Mouse (Mus musculus) forebrain, embryonic 14.5 days (tissue): Measurements from ENCODE around the gene Ccdc70. TPM values are rescaled to one million over a fixed set of nuclear protein-coding genes. Genes with fewer than 3 reads are reported as not detected.

Experiments
- ATAC-seq: fragments of 200-750 bp; cut with Nextera tagmentation; 2 replicates; pipeline ENCODE4 v1.8.0; 2017; ENCODE audit warnings: mild to moderate bottlenecking, moderate library complexity
- DNase-seq: peaks from one replicate; pipeline ENCODE4 v3.0.0-alpha.2; 2015; ENCODE audit warnings: low spot score
- H3K27ac ChIP-seq: fragments of 300-500 bp; sonication (generic); 2 replicates; pipeline ENCODE4 v1.5.1; 2014; ENCODE audit warnings: low read depth, mild to moderate bottlenecking, control low read depth, low read length, moderate library complexity
- H3K27me3 ChIP-seq: fragments of 300-500 bp; sonication (generic); replicated peaks from 2 replicates; pipeline ENCODE4 v1.6.1; 2014; ENCODE audit warnings: low read length, control low read depth, mixed read lengths; ENCODE audit not compliant: control insufficient read depth, insufficient read depth
- H3K36me3 ChIP-seq: fragments of 300-500 bp; sonication (generic); 2 replicates; pipeline ENCODE4 v1.6.1; 2014; ENCODE audit warnings: low read length, control low read depth; ENCODE audit not compliant: control insufficient read depth, insufficient read depth
- H3K4me1 ChIP-seq: fragments of 300-500 bp; sonication (generic); 2 replicates; pipeline ENCODE4 v1.6.1; 2014; ENCODE audit warnings: antibody characterized with exemption, low read length, control low read depth; ENCODE audit not compliant: control insufficient read depth, insufficient read depth
- H3K4me2 ChIP-seq: fragments of 300-500 bp; sonication (generic); 2 replicates; pipeline ENCODE4 v1.6.1; 2014; ENCODE audit warnings: mild to moderate bottlenecking, control low read depth, low read length
- H3K4me3 ChIP-seq: fragments of 300-500 bp; sonication (generic); 2 replicates; pipeline ENCODE4 v1.5.1; 2014; ENCODE audit warnings: low read depth, low read length, control low read depth
- H3K9ac ChIP-seq: fragments of 300-500 bp; sonication (generic); 2 replicates; pipeline ENCODE4 v1.6.1; 2014; ENCODE audit warnings: mild to moderate bottlenecking, low read length, control low read depth, moderate library complexity
- H3K9me3 ChIP-seq: fragments of 300-500 bp; sonication (generic); replicated peaks from 2 replicates; pipeline ENCODE4 v1.6.1; 2016; ENCODE audit warnings: low read length, control low read depth, mixed read lengths; ENCODE audit not compliant: control insufficient read depth
- WGBS: fragments of 180-500 bp; shearing (Covaris S2); extraction: QIAGEN DNeasy Blood & Tissue Kit; methylation state at CpG from one replicate; pipeline ENCODE4 v1.1.7; 2014; 5-methylcytosine and 5-hydroxymethylcytosine counted together
- polyA plus RNA-seq: library from polyadenylated mRNA; unstranded; fragments of >200 nt; fragmentation: Nextera tagmentation; extraction: Ambion mirVana; gene quantifications from 2 replicates; pipeline ENCODE4 v1.2.1, GENCODE M21; 2014

Ccdc70 gene
- polyA plus RNA-seq, 1 experiment from 2014 or later = not detected

- H3K4me2 ChIP-seq = no peak overlapping the region
- DNase-seq (no peak), ATAC-seq (no peak)
- H3K4me3 ChIP-seq = no peak overlapping the region
- H3K9me3 ChIP-seq = no peaks in the 10 kb centered on the region
- H3K4me1 ChIP-seq = no peaks in the 10 kb centered on the region
- no peaks in the 10 kb centered on the region for H3K36me3 ChIP-seq
- 84% methylated on average over 1 of the region's 1 CpGs for WGBS
- no peak overlapping the region for H3K27ac ChIP-seq
- H3K9ac ChIP-seq = no peak overlapping the region
- H3K27me3 ChIP-seq = no peaks in the 10 kb centered on the region
Measured at GRCm38 (mm10) chr8:21966646-21967045, 2.9 kb upstream of the Ccdc70 start.

GRCm38 (mm10) chr8:21978193-21978592 is 8.6 kb downstream of the Ccdc70 start:
- DNase-seq (peak; percentile 8), ATAC-seq (no peak)
- no peaks in the 10 kb centered on the region for H3K9me3 ChIP-seq
- no peak overlapping the region for H3K4me3 ChIP-seq
- WGBS = 55% methylated on average over 4 of the region's 4 CpGs
- no peaks in the 10 kb centered on the region for H3K36me3 ChIP-seq
- H3K27ac ChIP-seq = no peak overlapping the region
- no peaks in the 10 kb centered on the region for H3K27me3 ChIP-seq
- no peaks in the 10 kb centered on the region for H3K4me1 ChIP-seq
- H3K4me2 ChIP-seq = no peak overlapping the region
- no peak overlapping the region for H3K9ac ChIP-seq

- Histone ChIP-seq H3K4me3 (no peak overlapping the region), H3K4me1 (no peaks in the 10 kb centered on the region), H3K9ac (no peak overlapping the region), H3K9me3 (no peaks in the 10 kb centered on the region), H3K27ac (no peak overlapping the region), H3K4me2 (no peak overlapping the region), H3K27me3 (no peaks in the 10 kb centered on the region), H3K36me3 (no peaks in the 10 kb centered on the region)
- ATAC-seq (peak; percentile 57; the same call in 1 of the 2 replicates), DNase-seq (peak; percentile 70)
- WGBS = 68% methylated on average over 8 of the region's 8 CpGs
Measured at GRCm38 (mm10) chr8:21981664-21982337, 12.2 kb downstream of the Ccdc70 start.

GRCm38 (mm10) chr8:21992184-21992583 is 22.6 kb downstream of the Ccdc70 start:
- no peak overlapping the region for H3K4me3 ChIP-seq
- H3K4me1 ChIP-seq = no peaks in the 10 kb centered on the region
- 21% methylated on average over 6 of the region's 6 CpGs for WGBS
- ATAC-seq (peak; percentile 83; the same call in 1 of the 2 replicates), DNase-seq (peak; percentile 62)
- no peak overlapping the region for H3K9ac ChIP-seq
- H3K36me3 ChIP-seq = no peaks in the 10 kb centered on the region
- no peak overlapping the region for H3K27ac ChIP-seq
- no peaks in the 10 kb centered on the region for H3K9me3 ChIP-seq
- H3K4me2 ChIP-seq = no peak overlapping the region
- H3K27me3 ChIP-seq = no peaks in the 10 kb centered on the region

- H3K27me3 ChIP-seq = no peaks in the 10 kb centered on the region
- H3K9me3 ChIP-seq = no peaks in the 10 kb centered on the region
- no peak overlapping the region for H3K9ac ChIP-seq
- H3K4me3 ChIP-seq = no peak overlapping the region
- DNase-seq (no peak), ATAC-seq (no peak)
- no peaks in the 10 kb centered on the region for H3K36me3 ChIP-seq
- 51% methylated on average over 3 of the region's 3 CpGs for WGBS
- H3K4me2 ChIP-seq = no peak overlapping the region
- H3K4me1 ChIP-seq = no peaks in the 10 kb centered on the region
- no peak overlapping the region for H3K27ac ChIP-seq
Measured at GRCm38 (mm10) chr8:21995181-21995580, 25.6 kb downstream of the Ccdc70 start.

- H3K4me1 ChIP-seq = no peaks in the 10 kb centered on the region
- H3K4me2 ChIP-seq = no peak overlapping the region
- ATAC-seq (no peak), DNase-seq (no peak)
- no peaks in the 10 kb centered on the region for H3K27me3 ChIP-seq
- no peak overlapping the region for H3K9ac ChIP-seq
- H3K9me3 ChIP-seq = no peaks in the 10 kb centered on the region
- no peak overlapping the region for H3K27ac ChIP-seq
- 86% methylated on average over 14 of the region's 14 CpGs for WGBS
- H3K36me3 ChIP-seq = no peaks in the 10 kb centered on the region
- no peak overlapping the region for H3K4me3 ChIP-seq
Measured at GRCm38 (mm10) chr8:22004750-22005522, 35.4 kb downstream of the Ccdc70 start.

GRCm38 (mm10) chr8:22006423-22006822 is 36.8 kb downstream of the Ccdc70 start:
- H3K27me3 ChIP-seq = no peaks in the 10 kb centered on the region
- H3K27ac ChIP-seq = no peak overlapping the region
- DNase-seq (no peak), ATAC-seq (no peak)
- WGBS = 88% methylated on average over 6 of the region's 6 CpGs
- no peaks in the 10 kb centered on the region for H3K36me3 ChIP-seq
- H3K4me2 ChIP-seq = no peak overlapping the region
- H3K9me3 ChIP-seq = no peaks in the 10 kb centered on the region
- no peak overlapping the region for H3K4me3 ChIP-seq
- no peak overlapping the region for H3K9ac ChIP-seq
- no peaks in the 10 kb centered on the region for H3K4me1 ChIP-seq

GRCm38 (mm10) chr8:22009403-22009802 is 39.8 kb downstream of the Ccdc70 start:
- no peak overlapping the region for H3K27ac ChIP-seq
- 38% methylated on average over 3 of the region's 3 CpGs for WGBS
- no peaks in the 10 kb centered on the region for H3K4me1 ChIP-seq
- ATAC-seq (no peak), DNase-seq (no peak)
- no peak overlapping the region for H3K9ac ChIP-seq
- no peak overlapping the region for H3K4me3 ChIP-seq
- H3K27me3 ChIP-seq = no peaks in the 10 kb centered on the region
- H3K9me3 ChIP-seq = no peaks in the 10 kb centered on the region
- H3K4me2 ChIP-seq = no peak overlapping the region
- H3K36me3 ChIP-seq = no peaks in the 10 kb centered on the region
